Mouse (Mus musculus): Measurements from ENCODE around the gene Rnf208. TPM values are rescaled to one million over a fixed set of nuclear protein-coding genes. Genes with fewer than 3 reads are reported as not detected.

Rnf208 gene
- total RNA-seq, 1 experiment = 4.8 TPM

- TF ChIP-seq ZNF384 (IDR thresholded peaks at IDR 0.05; ENCODE audit: low read depth, low read length) = no peak
- H3K27ac ChIP-seq (ENCODE audit: insufficient read depth, low read depth, low read length, poor library complexity, severe bottlenecking) = no peak overlapping the region
- in situ Hi-C loops (cut with MboI; ENCODE audit: low sequenced_read_pairs in 2 of 2, unreplicated experiment in 2 of 2) = no loop called here
Measured at GRCm38 (mm10) chr2:25200631-25201030, 41.4 kb upstream of the Rnf208 start.

GRCm38 (mm10) chr2:25203631-25204214 is 38.3 kb upstream of the Rnf208 start:
- Histone ChIP-seq H3K4me3 (ENCODE audit: insufficient read depth in 1 of 2, low read depth in 1 of 2, low read length in 2 of 2, poor library complexity in 1 of 2, severe bottlenecking in 1 of 2) (no peak overlapping the region), H3K9me3 (ENCODE audit: control insufficient read depth, insufficient read depth, low read depth, low read length) (no peaks in the 10 kb centered on the region), H3K27ac (ENCODE audit: insufficient read depth, low read depth, low read length, poor library complexity, severe bottlenecking) (no peak overlapping the region), H3K4me1 (ENCODE audit: control insufficient read depth in 2 of 2, insufficient read depth in 2 of 2, low read length in 2 of 2, poor library complexity in 1 of 2) (no peaks in the 10 kb centered on the region), H3K9ac (ENCODE audit: insufficient read depth, low read depth, low read length, poor library complexity, severe bottlenecking) (no peak overlapping the region), H3K36me3 (ENCODE audit: control insufficient read depth, insufficient read depth, low read length, poor library complexity, severe bottlenecking) (peaks cover 54% of the 10 kb centered on the region)
- DNase-seq (ENCODE audit: low read depth, low spot score) = no peak
- TF ChIP-seq ZC3H11A (IDR thresholded peaks at IDR 0.05; ENCODE audit: borderline replicate concordance, low read depth, low read length) (no peak), CHD2 (IDR thresholded peaks at IDR 0.05; ENCODE audit: low read depth, low read length) (no peak), HCFC1 (IDR thresholded peaks at IDR 0.05; ENCODE audit: borderline replicate concordance, insufficient read depth, low read length) (no peak), MAFK (IDR thresholded peaks at IDR 0.05; ENCODE audit: insufficient read depth, low read depth, low read length) (no peak), ZNF384 (IDR thresholded peaks at IDR 0.05; ENCODE audit: low read depth, low read length) (no peak)
- in situ Hi-C loops (cut with MboI; ENCODE audit: low sequenced_read_pairs in 2 of 2, unreplicated experiment in 2 of 2) = no loop called here

More at GRCm38 (mm10) chr2:25200631-25201030, 41.4 kb upstream of the Rnf208 start:
- Histone ChIP-seq H3K4me1 (ENCODE audit: control insufficient read depth in 2 of 2, insufficient read depth in 2 of 2, low read length in 2 of 2, poor library complexity in 1 of 2) (peaks cover 0 to 7% of the 10 kb centered on the region in 2 experiments; a peak in 1 of 4 replicates), H3K36me3 (ENCODE audit: control insufficient read depth, insufficient read depth, low read length, poor library complexity, severe bottlenecking) (peaks cover 46% of the 10 kb centered on the region), H3K9ac (ENCODE audit: insufficient read depth, low read depth, low read length, poor library complexity, severe bottlenecking) (no peak overlapping the region), H3K9me3 (ENCODE audit: control insufficient read depth, insufficient read depth, low read depth, low read length) (no peaks in the 10 kb centered on the region), H3K4me3 (ENCODE audit: insufficient read depth in 1 of 2, low read depth in 1 of 2, low read length in 2 of 2, poor library complexity in 1 of 2, severe bottlenecking in 1 of 2) (no peak overlapping the region)
- no peak for DNase-seq (ENCODE audit: low read depth, low spot score)

- H3K27ac ChIP-seq (ENCODE audit: insufficient read depth, low read depth, low read length, poor library complexity, severe bottlenecking) = no peak overlapping the region
- in situ Hi-C loops (cut with MboI; ENCODE audit: low sequenced_read_pairs in 2 of 2, unreplicated experiment in 2 of 2) = no loop called here
- TF ChIP-seq ZC3H11A (IDR thresholded peaks at IDR 0.05; ENCODE audit: borderline replicate concordance, low read depth, low read length) = no peak
- TF ChIP-seq HCFC1 (IDR thresholded peaks at IDR 0.05; ENCODE audit: borderline replicate concordance, insufficient read depth, low read length) = no peak
- TF ChIP-seq CHD2 (IDR thresholded peaks at IDR 0.05; ENCODE audit: low read depth, low read length) = no peak
- TF ChIP-seq MAFK (IDR thresholded peaks at IDR 0.05; ENCODE audit: insufficient read depth, low read depth, low read length) = no peak
- TF ChIP-seq ZNF384 (IDR thresholded peaks at IDR 0.05; ENCODE audit: low read depth, low read length) = no peak
- H3K9ac ChIP-seq (ENCODE audit: insufficient read depth, low read depth, low read length, poor library complexity, severe bottlenecking) = no peak overlapping the region
- peaks cover 0 to 6% of the 10 kb centered on the region in 2 experiments; a peak in 1 of 4 replicates for H3K4me1 ChIP-seq (ENCODE audit: control insufficient read depth in 2 of 2, insufficient read depth in 2 of 2, low read length in 2 of 2, poor library complexity in 1 of 2)
- H3K36me3 ChIP-seq (ENCODE audit: control insufficient read depth, insufficient read depth, low read length, poor library complexity, severe bottlenecking) = peaks cover 38% of the 10 kb centered on the region
- H3K9me3 ChIP-seq (ENCODE audit: control insufficient read depth, insufficient read depth, low read depth, low read length) = no peaks in the 10 kb centered on the region
- H3K4me3 ChIP-seq (ENCODE audit: insufficient read depth in 1 of 2, low read depth in 1 of 2, low read length in 2 of 2, poor library complexity in 1 of 2, severe bottlenecking in 1 of 2) = no peak overlapping the region
- DNase-seq (ENCODE audit: low read depth, low spot score) = no peak
Measured at GRCm38 (mm10) chr2:25207593-25207992, 34.5 kb upstream of the Rnf208 start.

DNA sequence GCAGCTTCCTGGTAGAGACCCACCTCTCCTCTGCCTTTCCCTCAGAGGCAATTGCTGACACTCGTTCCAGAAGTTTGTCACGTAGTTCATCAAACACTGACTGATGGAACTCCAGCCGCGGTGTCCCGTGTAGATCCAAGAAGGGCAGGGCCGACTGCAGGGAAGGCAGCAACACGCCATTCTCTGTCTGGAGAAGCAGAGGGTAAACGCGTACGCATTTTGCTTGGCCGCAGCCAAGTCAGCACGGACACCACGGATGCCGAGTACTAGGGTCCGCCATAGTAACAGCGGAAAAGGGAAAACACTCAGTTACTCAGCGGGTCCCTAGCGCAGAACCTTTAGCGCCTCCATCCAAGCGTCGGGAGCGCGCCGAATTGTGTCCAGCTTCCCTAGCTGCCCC is 31.4 kb upstream of the Rnf208 start:
- TF ChIP-seq HCFC1 (IDR thresholded peaks at IDR 0.05; ENCODE audit: borderline replicate concordance, insufficient read depth, low read length) (no peak), MAFK (IDR thresholded peaks at IDR 0.05; ENCODE audit: insufficient read depth, low read depth, low read length) (no peak), ZNF384 (IDR thresholded peaks at IDR 0.05; ENCODE audit: low read depth, low read length) (no peak)
- H3K27ac ChIP-seq (ENCODE audit: insufficient read depth, low read depth, low read length, poor library complexity, severe bottlenecking) = no peak overlapping the region
- no peak for DNase-seq (ENCODE audit: low read depth, low spot score)
- peaks cover 8 to 10% of the 10 kb centered on the region in 2 experiments; a peak in 2 of 4 replicates for H3K4me1 ChIP-seq (ENCODE audit: control insufficient read depth in 2 of 2, insufficient read depth in 2 of 2, low read length in 2 of 2, poor library complexity in 1 of 2)
- H3K36me3 ChIP-seq (ENCODE audit: control insufficient read depth, insufficient read depth, low read length, poor library complexity, severe bottlenecking) = peaks cover 12% of the 10 kb centered on the region
- in situ Hi-C loops (cut with MboI; ENCODE audit: low sequenced_read_pairs in 2 of 2, unreplicated experiment in 2 of 2) = no loop called here
- H3K9ac ChIP-seq (ENCODE audit: insufficient read depth, low read depth, low read length, poor library complexity, severe bottlenecking) = peak overlapping the region; percentile 97
- peak overlapping the region; percentile 93 to 99 for H3K4me3 ChIP-seq (ENCODE audit: insufficient read depth in 1 of 2, low read depth in 1 of 2, low read length in 2 of 2, poor library complexity in 1 of 2, severe bottlenecking in 1 of 2)
- no peaks in the 10 kb centered on the region for H3K9me3 ChIP-seq (ENCODE audit: control insufficient read depth, insufficient read depth, low read depth, low read length)

Data from ES-E14 (cell line).